Comparison of ENCODE assay signal across 7 mouse cellular contexts in the genomic region with DNA sequence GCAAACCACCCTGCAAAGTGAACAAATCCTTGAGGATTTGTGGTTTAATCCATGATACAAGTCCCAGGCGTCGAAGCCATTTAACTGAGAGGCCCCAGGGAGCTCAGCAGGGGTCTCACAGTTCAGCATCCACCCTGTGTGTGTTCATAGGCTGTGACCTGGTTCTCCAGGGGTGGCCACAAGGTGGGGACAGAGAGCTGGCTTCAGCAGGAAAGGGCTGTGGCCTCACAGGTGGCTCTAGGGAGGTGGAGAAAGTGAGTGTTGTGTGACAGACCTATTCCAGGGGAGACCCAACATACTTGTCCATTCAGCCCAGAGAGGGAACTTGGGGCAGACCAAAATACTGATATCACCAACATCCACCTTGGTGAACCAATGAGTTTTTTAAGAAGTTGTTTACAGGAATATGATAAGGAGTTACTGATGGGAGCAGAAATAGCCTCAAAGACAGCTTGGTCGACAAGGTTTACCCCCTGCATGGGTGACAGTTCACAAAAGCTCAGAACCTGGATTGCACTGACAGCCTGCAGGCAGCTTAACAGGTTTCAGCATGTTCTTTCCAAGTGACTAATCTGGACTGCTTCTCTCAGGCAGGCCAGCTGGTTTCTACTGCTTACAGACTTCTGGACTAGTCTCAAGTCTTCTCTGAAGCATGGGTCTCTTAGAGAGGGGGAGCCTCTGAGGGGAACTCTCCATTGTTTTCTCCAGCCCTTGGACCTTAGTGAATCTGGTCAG. TPM values are rescaled to one million over a fixed set of nuclear protein-coding genes. Genes with fewer than 3 reads are reported as not detected.
DNase-seq lines count a peak whose midpoint lies in the region; ATAC-seq and TF ChIP-seq lines count a peak whose summit lies in the region.

No protein-coding gene starts in this region.

- WGBS in midbrain, embryonic 11.5 days = 77% methylated on average over 3 of the region's 3 CpGs
- WGBS in midbrain, embryonic 15.5 days = 74% methylated on average over 3 of the region's 3 CpGs
- 78% methylated on average over 3 of the region's 3 CpGs for WGBS in kidney, embryonic 16.5 days
- 91% methylated on average over 3 of the region's 3 CpGs for WGBS in small intestine, adult 2 months

- peak; percentile 80 for DNase-seq in midbrain, embryonic 11.5 days (ENCODE audit: low spot score, missing footprints)
- DNase-seq in adrenal gland, postnatal 25 days = peak; percentile 49
- no peak for DNase-seq in yolk sac, embryonic 10.5 days (ENCODE audit: low spot score)

- no peak overlapping the region for H3K4me3 ChIP-seq in midbrain, embryonic 11.5 days (ENCODE audit: low read depth, low read length)
- H3K4me3 ChIP-seq in midbrain, embryonic 15.5 days = no peak overlapping the region
- H3K4me3 ChIP-seq in kidney, embryonic 16.5 days (ENCODE audit: low read length) = no peak overlapping the region
- no peak overlapping the region for H3K4me3 ChIP-seq in small intestine, adult 2 months (ENCODE audit: low read depth, low read length)

- peak; percentile 69; the same call in 1 of the 2 replicates for TF ChIP-seq CTCF in small intestine, adult 2 months (IDR thresholded peaks at IDR 0.05; ENCODE audit: extremely low read depth, insufficient read length, insufficient replicate concordance, low read depth, low read length)

- H3K27me3 ChIP-seq in midbrain, embryonic 11.5 days (ENCODE audit: control insufficient read depth, insufficient read depth, low read length) = no peaks in the 10 kb centered on the region
- H3K27me3 ChIP-seq in midbrain, embryonic 15.5 days (replicated peaks) = no peaks in the 10 kb centered on the region
- H3K27me3 ChIP-seq in kidney, embryonic 16.5 days (ENCODE audit: insufficient read depth, low read length) = no peaks in the 10 kb centered on the region
- H3K27me3 ChIP-seq in small intestine, adult 2 months (ENCODE audit: control insufficient read depth, insufficient read depth, low read length) = no peaks in the 10 kb centered on the region

- H3K9ac ChIP-seq in midbrain, embryonic 11.5 days (ENCODE audit: low read length) = no peak overlapping the region
- H3K9ac ChIP-seq in midbrain, embryonic 15.5 days = no peak overlapping the region
- no peak overlapping the region for H3K9ac ChIP-seq in kidney, embryonic 16.5 days (replicated peaks; ENCODE audit: low read length)

- TF ChIP-seq POLR2A in small intestine, adult 2 months (IDR thresholded peaks at IDR 0.05; ENCODE audit: low read depth, low read length) = no peak

- H3K36me3 ChIP-seq in midbrain, embryonic 11.5 days (ENCODE audit: control insufficient read depth, insufficient read depth, low read length) = peaks cover 9% of the 10 kb centered on the region; the same call in 1 of the 2 replicates
- H3K36me3 ChIP-seq in midbrain, embryonic 15.5 days (replicated peaks) = 0 out of 2 replicates have a peak, but pooled peaks cover 4% of the 10 kb centered on the region
- peaks cover 37% of the 10 kb centered on the region for H3K36me3 ChIP-seq in kidney, embryonic 16.5 days (ENCODE audit: insufficient read depth, low read length)
- H3K36me3 ChIP-seq in small intestine, adult 2 months (ENCODE audit: control insufficient read depth, insufficient read depth, low read length) = peaks cover 42% of the 10 kb centered on the region

- H3K27ac ChIP-seq in midbrain, embryonic 11.5 days (ENCODE audit: low read depth, low read length) = no peak overlapping the region
- H3K27ac ChIP-seq in midbrain, embryonic 15.5 days = no peak overlapping the region
- no peak overlapping the region for H3K27ac ChIP-seq in kidney, embryonic 16.5 days (ENCODE audit: low read length)
- H3K27ac ChIP-seq in small intestine, adult 2 months (ENCODE audit: insufficient read depth, low read depth, low read length) = no peak overlapping the region

- no peak overlapping the region for H3K4me2 ChIP-seq in midbrain, embryonic 11.5 days
- no peak overlapping the region for H3K4me2 ChIP-seq in midbrain, embryonic 15.5 days
- H3K4me2 ChIP-seq in kidney, embryonic 16.5 days (replicated peaks; ENCODE audit: low read depth, low read length) = no peak overlapping the region

- ATAC-seq in midbrain, embryonic 11.5 days (ENCODE audit: low FRiP score) = no peak
- no peak for ATAC-seq in midbrain, embryonic 15.5 days (replicated peaks)
- ATAC-seq in kidney, embryonic 16.5 days (ENCODE audit: low FRiP score, low TSS enrichment) = peak; percentile 28; the same call in 1 of the 2 replicates
- no peak for ATAC-seq in inflammation-experienced regulatory T-cells, adult 6 months

- no peaks in the 10 kb centered on the region for H3K9me3 ChIP-seq in midbrain, embryonic 11.5 days (ENCODE audit: control insufficient read depth, low read length)
- no peaks in the 10 kb centered on the region for H3K9me3 ChIP-seq in midbrain, embryonic 15.5 days
- no peaks in the 10 kb centered on the region; the same call in 1 of the 2 replicates for H3K9me3 ChIP-seq in kidney, embryonic 16.5 days (ENCODE audit: low read length)

- no peaks in the 10 kb centered on the region for H3K4me1 ChIP-seq in midbrain, embryonic 11.5 days (ENCODE audit: control insufficient read depth, insufficient read depth, low read length)
- 0 out of 2 replicates have a peak, but pooled peaks cover 3% of the 10 kb centered on the region for H3K4me1 ChIP-seq in midbrain, embryonic 15.5 days
- peaks cover 10% of the 10 kb centered on the region for H3K4me1 ChIP-seq in kidney, embryonic 16.5 days (ENCODE audit: insufficient read depth, low read length)
- H3K4me1 ChIP-seq in small intestine, adult 2 months (ENCODE audit: control insufficient read depth, insufficient read depth, insufficient read length, low read length) = no peaks in the 10 kb centered on the region

RNA-seq across cellular contexts. Expression of a gene that starts 47.9 kb away (rescaled TPM):
- polyA plus RNA-seq in midbrain, embryonic 11.5 days (2014; fragmentation: Nextera tagmentation; extraction: Ambion mirVana) = 0.65 TPM in 1 of 2 replicates, not detected in the other
- polyA plus RNA-seq in midbrain, embryonic 15.5 days (2015; fragmentation: Nextera tagmentation; extraction: Ambion mirVana) = 1.2 and 1.9 TPM in 2 replicates
- total RNA-seq in adrenal gland, postnatal 25 days (2021) = not detected in 2 replicates
- 4.9 and 7.5 TPM in 2 replicates for polyA plus RNA-seq in kidney, embryonic 16.5 days (2015; fragmentation: Nextera tagmentation; extraction: Ambion mirVana)
- polyA plus RNA-seq in small intestine, adult 2 months (2012; rRNA removed) = not detected in 2 replicates
- not detected for polyA plus RNA-seq in inflammation-experienced regulatory T-cells, adult 6 months (2017; shearing (Covaris generic))

RNA-seq across cellular contexts. Expression of a gene that starts 59.7 kb away (rescaled TPM):
- 22.3 and 23.5 TPM in 2 replicates for polyA plus RNA-seq in midbrain, embryonic 11.5 days (2014; fragmentation: Nextera tagmentation; extraction: Ambion mirVana)
- polyA plus RNA-seq in midbrain, embryonic 15.5 days (2015; fragmentation: Nextera tagmentation; extraction: Ambion mirVana) = 23.3 and 25.3 TPM in 2 replicates
- total RNA-seq in adrenal gland, postnatal 25 days (2021) = 50.0 and 67.8 TPM in 2 replicates
- polyA plus RNA-seq in kidney, embryonic 16.5 days (2015; fragmentation: Nextera tagmentation; extraction: Ambion mirVana) = 18.3 and 22.4 TPM in 2 replicates
- 16.6 and 34.6 TPM in 2 replicates for polyA plus RNA-seq in small intestine, adult 2 months (2012; rRNA removed)
- 10 to 100 TPM; 25.6 to 31.5 (median 27.3) TPM for polyA plus RNA-seq in inflammation-experienced regulatory T-cells, adult 6 months (2017; shearing (Covaris generic))
